In the genomic region with DNA sequence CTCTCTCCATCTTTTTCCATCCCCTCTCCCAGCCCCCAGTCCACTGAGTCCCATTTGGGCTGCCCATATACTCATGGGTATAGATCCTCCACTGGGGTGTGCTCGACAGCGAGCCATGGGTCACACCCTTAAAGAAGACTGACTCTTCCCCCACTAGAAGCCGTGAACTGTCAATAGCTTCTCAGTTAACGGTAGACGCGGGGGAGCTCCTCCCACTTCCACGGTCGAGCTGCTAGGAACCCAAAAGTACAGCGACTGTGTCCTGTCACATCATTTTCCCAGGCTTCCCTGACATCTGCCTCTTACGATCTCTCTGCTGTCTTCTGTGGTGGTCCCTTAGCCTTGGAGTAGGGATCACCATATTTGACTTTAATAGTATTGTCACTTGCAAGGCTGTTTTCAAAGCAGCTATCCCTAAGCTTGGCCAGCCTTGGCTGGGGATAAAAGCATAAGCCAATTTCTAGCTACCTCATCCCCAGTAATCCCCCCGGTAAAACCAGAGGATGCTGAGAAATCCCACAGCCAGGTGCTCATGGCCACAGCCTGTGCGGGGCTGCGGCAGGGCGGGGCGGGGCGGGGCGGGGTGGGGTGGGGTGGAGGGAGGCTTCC, we compare ENCODE assay signal across 8 mouse cellular contexts.
DNase-seq lines count a peak whose midpoint lies in the region; ATAC-seq and TF ChIP-seq lines count a peak whose summit lies in the region.

No protein-coding gene starts in this region.

- H3K4me2 ChIP-seq in hindbrain, embryonic 13.5 days = peak overlapping the region; percentile 30
- no peak overlapping the region for H3K4me2 ChIP-seq in hindbrain, embryonic 11.5 days (replicated peaks; ENCODE audit: low read depth, low read length)
- peak overlapping the region; percentile 97 for H3K4me2 ChIP-seq in CH12.LX (ENCODE audit: insufficient read depth, low read depth, poor library complexity, severe bottlenecking)
- peak overlapping the region; percentile 36 for H3K4me2 ChIP-seq in hindbrain, embryonic 15.5 days
- H3K4me2 ChIP-seq in neural tube, embryonic 15.5 days = peak overlapping the region; percentile 38

- H3K79me2 ChIP-seq in CH12.LX (replicated peaks; ENCODE audit: control insufficient read depth, extremely low read depth, insufficient read depth, poor library complexity, severe bottlenecking) = no peaks in the 10 kb centered on the region

- no peak for TF ChIP-seq POLR2A in CH12.LX (IDR thresholded peaks at IDR 0.05; ENCODE audit: low read depth, low read length)

- H3K9ac ChIP-seq in hindbrain, embryonic 13.5 days = no peak overlapping the region
- no peak overlapping the region for H3K9ac ChIP-seq in hindbrain, embryonic 11.5 days (ENCODE audit: low read depth, low read length)
- H3K9ac ChIP-seq in CH12.LX (ENCODE audit: insufficient read depth, low read depth) = peak overlapping the region; percentile 53
- no peak overlapping the region for H3K9ac ChIP-seq in hindbrain, embryonic 15.5 days
- no peak overlapping the region for H3K9ac ChIP-seq in neural tube, embryonic 15.5 days (replicated peaks)

- peak in 1 of 2 experiments; percentile 45; a peak in 2 of 4 replicates for TF ChIP-seq CTCF in CH12.LX (conservative IDR thresholded peaks at IDR 0.05 in 1 of 2, IDR thresholded peaks at IDR 0.05 in 1 of 2; ENCODE audit: low read depth in 2 of 2, low read length in 2 of 2)

- no peak for DNase-seq in hindbrain, embryonic 11.5 days (ENCODE audit: low spot score)
- DNase-seq in CH12.LX (ENCODE audit: extremely low read depth) (peak; percentile 73), MN1 (ENCODE audit: low spot score) (no peak)
- no peak for DNase-seq in embryo, embryonic 10.5 days (ENCODE audit: low spot score)
- DNase-seq in cerebellum, adult 11-12 months = no peak

- TF ChIP-seq RAD21 in CH12.LX (IDR thresholded peaks at IDR 0.05; ENCODE audit: low read depth, low read length) = peak; percentile 13

- ATAC-seq in hindbrain, embryonic 13.5 days (ENCODE audit: low FRiP score) = no peak
- ATAC-seq in hindbrain, embryonic 11.5 days (ENCODE audit: low FRiP score) = no peak
- ATAC-seq in hindbrain, embryonic 15.5 days (ENCODE audit: low FRiP score, low read depth) = no peak
- no peak for ATAC-seq in neural tube, embryonic 15.5 days (ENCODE audit: low FRiP score)

- no peaks in the 10 kb centered on the region for H3K4me1 ChIP-seq in hindbrain, embryonic 13.5 days (replicated peaks)
- no peaks in the 10 kb centered on the region for H3K4me1 ChIP-seq in hindbrain, embryonic 11.5 days (replicated peaks; ENCODE audit: control insufficient read depth, insufficient read depth, low read length)
- H3K4me1 ChIP-seq in CH12.LX (ENCODE audit: control insufficient read depth in 1 of 2, insufficient read depth in 2 of 2) = peaks cover 10 to 71% of the 10 kb centered on the region in 2 experiments
- no peaks in the 10 kb centered on the region for H3K4me1 ChIP-seq in hindbrain, embryonic 15.5 days (replicated peaks)
- H3K4me1 ChIP-seq in neural tube, embryonic 15.5 days = peaks cover 4% of the 10 kb centered on the region; the same call in 1 of the 2 replicates

- in situ Hi-C loops in CH12.LX (cut with MboI; ENCODE audit: low pct_ligation_motif_present, low pct_unique_long_range_greater_than_20kb, low sequenced_read_pairs) = loop anchor here (10.0 to 25.0 kb wide), 2 partner anchors 73 to 379 kb away; a partner anchor contains a TSS

- no peak overlapping the region for H3K4me3 ChIP-seq in hindbrain, embryonic 13.5 days
- no peak overlapping the region for H3K4me3 ChIP-seq in hindbrain, embryonic 11.5 days (ENCODE audit: low read depth, low read length)
- H3K4me3 ChIP-seq in CH12.LX (replicated peaks in 1 of 3; ENCODE audit: low read depth in 2 of 3, low read length in 2 of 3, poor library complexity in 1 of 3) = peak overlapping the region; percentile 37 to 65 (median 49)
- H3K4me3 ChIP-seq in hindbrain, embryonic 15.5 days = no peak overlapping the region
- no peak overlapping the region for H3K4me3 ChIP-seq in neural tube, embryonic 15.5 days (replicated peaks)

- dilution Hi-C loops in CH12.LX (cut with MboI; ENCODE audit: extremely low pct_ligation_motif_present, extremely low pct_unique_long_range_greater_than_20kb, low sequenced_read_pairs) = no loop called here

- H3K27me3 ChIP-seq in hindbrain, embryonic 13.5 days = no peaks in the 10 kb centered on the region
- no peaks in the 10 kb centered on the region for H3K27me3 ChIP-seq in hindbrain, embryonic 11.5 days (ENCODE audit: control insufficient read depth, insufficient read depth, low read length)
- H3K27me3 ChIP-seq in CH12.LX (replicated peaks) = no peaks in the 10 kb centered on the region
- H3K27me3 ChIP-seq in hindbrain, embryonic 15.5 days = no peaks in the 10 kb centered on the region
- H3K27me3 ChIP-seq in neural tube, embryonic 15.5 days (replicated peaks) = no peaks in the 10 kb centered on the region

- H3K36me3 ChIP-seq in hindbrain, embryonic 13.5 days = no peaks in the 10 kb centered on the region
- H3K36me3 ChIP-seq in hindbrain, embryonic 11.5 days (ENCODE audit: control insufficient read depth, insufficient read depth, low read length) = no peaks in the 10 kb centered on the region
- H3K36me3 ChIP-seq in CH12.LX (replicated peaks in 1 of 2; ENCODE audit: control insufficient read depth in 1 of 2, insufficient read depth in 1 of 2, low read length in 1 of 2) = no peaks in the 10 kb centered on the region
- no peaks in the 10 kb centered on the region for H3K36me3 ChIP-seq in hindbrain, embryonic 15.5 days
- H3K36me3 ChIP-seq in neural tube, embryonic 15.5 days = no peaks in the 10 kb centered on the region

- H3K9me3 ChIP-seq in hindbrain, embryonic 13.5 days = no peaks in the 10 kb centered on the region; the same call in 1 of the 2 replicates
- no peaks in the 10 kb centered on the region for H3K9me3 ChIP-seq in hindbrain, embryonic 11.5 days (ENCODE audit: control insufficient read depth, low read length)
- no peaks in the 10 kb centered on the region for H3K9me3 ChIP-seq in CH12.LX (replicated peaks; ENCODE audit: low read length)
- H3K9me3 ChIP-seq in hindbrain, embryonic 15.5 days = no peaks in the 10 kb centered on the region
- no peaks in the 10 kb centered on the region for H3K9me3 ChIP-seq in neural tube, embryonic 15.5 days (replicated peaks)

- WGBS in hindbrain, embryonic 13.5 days = 45% methylated on average over 17 of the region's 17 CpGs
- WGBS in hindbrain, embryonic 11.5 days = 43% methylated on average over 17 of the region's 17 CpGs
- WGBS in hindbrain, embryonic 15.5 days = 50% methylated on average over 17 of the region's 17 CpGs
- WGBS in neural tube, embryonic 15.5 days = 39% methylated on average over 17 of the region's 17 CpGs

- H3K27ac ChIP-seq in hindbrain, embryonic 13.5 days = no peak overlapping the region
- no peak overlapping the region for H3K27ac ChIP-seq in hindbrain, embryonic 11.5 days (ENCODE audit: low read depth, low read length)
- H3K27ac ChIP-seq in CH12.LX (ENCODE audit: insufficient read depth, low read depth) = peak overlapping the region; percentile 70; the same call in 1 of the 2 replicates
- H3K27ac ChIP-seq in hindbrain, embryonic 15.5 days (replicated peaks) = no peak overlapping the region
- H3K27ac ChIP-seq in neural tube, embryonic 15.5 days (replicated peaks) = no peak overlapping the region

- no peak for TF ChIP-seq EP300 in CH12.LX (IDR thresholded peaks at IDR 0.05; ENCODE audit: low read length)

TF ChIP-seq in CH12.LX, 34 proteins besides CTCF, POLR2A, EP300 and RAD21:
- TF ChIP-seq JUND (conservative IDR thresholded peaks at IDR 0.05; ENCODE audit: low read depth, low read length) (no peak), SIN3A (IDR thresholded peaks at IDR 0.05; ENCODE audit: low read length) (0 out of 2 replicates have a peak, but pooled peaks have one; percentile 8), PAX5 (IDR thresholded peaks at IDR 0.05; ENCODE audit: low read length) (no peak), MAX (IDR thresholded peaks at IDR 0.05; ENCODE audit: low read length) (0 out of 2 replicates have a peak, but pooled peaks have one; percentile 1), MXI1 (IDR thresholded peaks at IDR 0.05; ENCODE audit: low read depth, low read length) (peak; percentile 17; the same call in 1 of the 2 replicates), SMC3 (IDR thresholded peaks at IDR 0.05; ENCODE audit: low read depth, low read length) (peak; percentile 16; the same call in 1 of the 2 replicates), NELFE (IDR thresholded peaks at IDR 0.05; ENCODE audit: low read depth, low read length) (0 out of 2 replicates have a peak, but pooled peaks have one; percentile 5), MEF2A (IDR thresholded peaks at IDR 0.05; ENCODE audit: borderline replicate concordance, low read depth, low read length) (peak; percentile 22; the same call in 1 of the 2 replicates)

Comparison
In these comparisons a context has a peak if more than half of its experiments do, and no peak if none do; other contexts are left out.
1. H3K4me3 ChIP-seq: peak in CH12.LX (3 of 3); none in hindbrain, embryonic 13.5 days (single experiment), hindbrain, embryonic 11.5 days (single experiment), hindbrain, embryonic 15.5 days (single experiment) and neural tube, embryonic 15.5 days (single experiment).